Mouse (Mus musculus): Measurements from ENCODE around the gene Snap47. TPM values are rescaled to one million over a fixed set of nuclear protein-coding genes. Genes with fewer than 3 reads are reported as not detected.

Snap47 gene
- 10 to 100 TPM; 79.3 to 92.5 TPM for total RNA-seq (2021)
- long read RNA-seq, experiment 1, transcript Snap47-201 (5 exons, 1,896 nt) = major isoform, 153 of 185 reads
- long read RNA-seq, experiment 1, partial matches to known transcripts = 15 of 185 reads
- long read RNA-seq, experiment 1, other reads (novel, unspliced or antisense) = 17 of 185 reads
- long read RNA-seq, experiment 2, transcript Snap47-201 (5 exons, 1,896 nt) = major isoform, 53 of 62 reads
- long read RNA-seq, experiment 2, partial matches to known transcripts = 1 of 62 reads
- long read RNA-seq, experiment 2, other reads (novel, unspliced or antisense) = 8 of 62 reads

DNA sequence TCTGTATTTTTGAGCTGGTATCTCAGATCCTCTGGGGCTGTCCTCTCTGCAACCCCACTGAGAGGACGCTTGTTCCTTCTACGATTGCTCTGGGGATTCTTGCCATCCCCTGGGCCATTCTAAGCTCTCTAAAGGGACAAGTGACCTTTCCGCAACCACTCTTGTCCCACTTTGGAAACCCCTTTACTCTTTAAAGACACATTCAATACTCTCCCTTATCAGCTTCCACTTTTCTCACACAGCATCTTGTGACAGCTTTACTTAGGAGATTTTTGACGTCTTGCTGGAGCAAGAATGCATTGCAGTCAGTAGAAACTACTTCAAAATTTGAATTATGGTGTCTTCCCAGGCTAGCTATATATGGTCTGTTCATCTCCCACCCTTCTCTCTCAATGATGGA, at the start of gene Snap47:
Snap47 (minus strand) TSS at position 101 of the 400 bp plus-strand sequence.
- DNase-seq = no peak

DNA sequence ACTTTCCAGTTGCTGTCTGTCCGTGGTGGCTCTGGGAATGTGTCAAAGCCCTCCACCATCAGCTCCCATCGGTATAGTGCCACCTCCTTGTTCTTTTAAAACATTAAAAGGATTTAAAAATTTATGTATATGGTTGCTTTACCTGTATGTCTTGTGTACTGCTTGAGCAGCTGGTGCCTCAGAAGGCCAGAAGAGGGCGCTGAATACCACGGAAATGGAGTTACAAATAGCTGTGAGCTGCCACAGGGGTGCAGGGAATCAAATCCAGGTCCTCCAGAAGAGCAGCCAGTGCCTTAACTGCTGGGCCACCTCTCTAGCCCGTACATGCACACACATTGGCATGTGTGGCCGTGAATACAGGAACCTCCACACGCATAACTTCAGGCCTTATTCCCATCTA, 46.8 kb upstream of the Snap47 start:
- no peak for DNase-seq

DNA sequence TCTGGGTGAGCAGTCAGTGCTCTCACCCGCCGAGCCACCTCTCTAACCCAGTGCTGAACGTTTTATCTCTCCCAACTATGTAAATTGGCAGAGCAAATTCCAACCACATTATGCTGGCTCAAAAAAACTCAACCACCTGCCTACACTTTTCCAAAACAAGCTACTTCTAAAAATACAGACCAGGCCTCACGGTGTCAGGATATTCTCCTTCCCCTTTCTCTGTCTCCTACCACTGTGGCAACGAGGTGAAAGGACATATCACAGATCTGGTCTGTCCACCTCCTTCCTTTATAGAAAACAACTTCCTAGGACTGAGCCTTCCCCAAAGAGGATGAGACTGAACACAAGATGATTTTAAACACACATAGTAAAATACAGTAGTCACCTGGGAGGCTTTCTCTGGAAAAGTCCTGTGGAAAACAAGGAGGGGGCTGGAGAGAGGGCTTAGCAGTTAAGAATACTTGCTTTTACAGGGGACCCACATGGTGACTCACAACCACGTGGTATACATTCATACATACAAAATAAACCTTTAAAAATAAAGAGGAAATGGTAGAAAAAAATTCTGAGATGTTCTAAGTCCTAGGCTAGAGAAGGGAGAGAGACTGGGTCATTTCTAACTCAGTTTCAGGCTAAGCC, 45.8 kb upstream of the Snap47 start:
- DNase-seq = no peak

DNA sequence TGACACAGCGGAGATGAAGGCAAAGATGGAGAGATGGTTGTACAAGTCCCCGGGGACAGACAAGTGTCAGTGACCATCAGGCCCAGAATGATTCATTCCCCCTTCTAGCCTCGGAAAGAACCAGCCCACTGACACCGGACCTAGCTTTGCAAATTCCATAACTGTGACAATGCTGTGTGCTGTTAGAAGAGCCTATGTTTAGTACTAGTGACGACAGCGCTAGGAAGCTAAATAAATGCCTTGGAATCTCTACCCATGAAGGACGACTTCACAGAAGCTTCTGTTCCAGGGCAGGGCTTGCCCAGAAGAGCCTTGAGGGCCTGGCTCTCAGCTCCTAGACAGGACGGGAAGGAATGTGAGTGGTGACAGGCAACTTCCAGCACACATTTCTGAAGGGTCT, 35.2 kb upstream of the Snap47 start:
- no peak for DNase-seq

DNA sequence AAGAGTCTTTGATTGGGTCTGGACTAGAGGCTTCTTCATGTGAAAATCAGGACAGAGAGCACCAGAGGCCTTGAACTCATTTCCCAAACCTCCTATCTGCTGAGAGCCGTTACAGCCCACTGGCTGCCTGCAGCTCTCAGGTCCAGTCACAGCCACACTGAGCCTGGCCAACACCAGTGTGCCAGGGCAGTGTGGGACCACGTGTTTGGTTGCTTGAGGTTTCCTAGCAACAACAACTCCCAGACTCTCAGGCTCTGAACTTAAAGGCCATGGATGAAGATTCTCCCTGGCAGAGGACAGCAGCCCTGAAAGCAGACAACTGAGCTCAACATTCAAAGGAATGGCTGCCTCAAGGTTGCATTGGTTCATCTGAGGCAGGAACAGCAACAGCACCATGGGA, 34.7 kb upstream of the Snap47 start:
- peak; percentile 64 to 71 for DNase-seq

DNA sequence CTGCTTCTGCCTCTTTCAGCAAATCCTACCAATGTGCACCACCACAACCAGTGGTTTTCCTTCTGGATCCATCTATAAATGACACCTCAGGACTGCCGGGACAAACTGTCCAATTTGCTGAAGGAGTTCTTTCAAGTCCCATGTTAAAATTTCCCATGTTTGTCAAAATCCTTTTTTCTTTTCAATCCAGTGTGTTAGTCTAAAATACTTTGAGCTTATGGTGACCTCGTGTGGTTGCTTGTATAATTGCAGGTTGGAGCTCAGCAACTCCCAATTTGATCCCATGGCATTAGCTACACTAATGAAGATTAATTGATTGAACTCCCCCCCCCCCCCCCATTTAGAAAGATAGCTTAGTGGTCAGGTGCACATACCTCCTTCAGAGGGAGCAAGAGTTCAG, 32.2 kb upstream of the Snap47 start:
- DNase-seq = peak; percentile 34 to 60

DNA sequence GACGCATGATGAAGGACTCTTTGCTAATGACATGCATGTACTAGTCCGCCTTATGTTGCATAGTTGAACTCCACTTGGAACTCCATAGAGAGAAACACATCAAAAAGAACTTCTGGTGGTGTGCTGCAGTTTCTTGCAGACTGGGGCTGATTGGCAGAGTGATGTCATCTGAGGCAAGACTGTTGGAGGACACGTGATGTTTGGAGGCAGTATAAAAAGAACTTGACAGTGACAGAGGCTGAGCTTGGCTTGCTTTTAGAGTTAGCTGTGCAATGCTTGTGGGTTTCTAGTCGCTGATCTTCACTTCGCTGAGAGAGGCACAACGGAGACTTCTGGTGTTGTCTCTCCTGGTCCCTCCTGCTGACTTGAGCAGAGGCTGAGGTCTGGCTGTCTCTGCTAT, 26.3 kb upstream of the Snap47 start:
- DNase-seq = no peak

DNA sequence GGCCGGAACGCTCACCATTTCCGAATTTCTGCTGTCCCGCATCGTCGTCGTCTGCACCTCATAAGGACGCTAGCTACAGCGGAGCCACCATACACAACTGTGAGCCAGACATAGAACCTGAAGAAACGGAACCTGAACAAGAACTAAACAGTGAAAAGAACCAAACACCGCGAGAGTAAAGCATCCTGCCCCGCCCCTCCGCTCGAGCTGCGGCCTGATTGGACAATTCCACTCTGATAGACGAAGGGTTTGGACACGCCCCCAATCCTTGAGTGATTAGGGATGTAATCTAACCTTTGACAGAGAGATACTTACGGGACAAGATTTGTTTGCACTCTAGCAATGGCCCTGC, 21.3 kb upstream of the Snap47 start, which contains the start of gene Zfp867:
Zfp867 (minus strand) TSS at position 149 of the 352 bp plus-strand sequence.
- peak; percentile 93 to 94 for DNase-seq

DNA sequence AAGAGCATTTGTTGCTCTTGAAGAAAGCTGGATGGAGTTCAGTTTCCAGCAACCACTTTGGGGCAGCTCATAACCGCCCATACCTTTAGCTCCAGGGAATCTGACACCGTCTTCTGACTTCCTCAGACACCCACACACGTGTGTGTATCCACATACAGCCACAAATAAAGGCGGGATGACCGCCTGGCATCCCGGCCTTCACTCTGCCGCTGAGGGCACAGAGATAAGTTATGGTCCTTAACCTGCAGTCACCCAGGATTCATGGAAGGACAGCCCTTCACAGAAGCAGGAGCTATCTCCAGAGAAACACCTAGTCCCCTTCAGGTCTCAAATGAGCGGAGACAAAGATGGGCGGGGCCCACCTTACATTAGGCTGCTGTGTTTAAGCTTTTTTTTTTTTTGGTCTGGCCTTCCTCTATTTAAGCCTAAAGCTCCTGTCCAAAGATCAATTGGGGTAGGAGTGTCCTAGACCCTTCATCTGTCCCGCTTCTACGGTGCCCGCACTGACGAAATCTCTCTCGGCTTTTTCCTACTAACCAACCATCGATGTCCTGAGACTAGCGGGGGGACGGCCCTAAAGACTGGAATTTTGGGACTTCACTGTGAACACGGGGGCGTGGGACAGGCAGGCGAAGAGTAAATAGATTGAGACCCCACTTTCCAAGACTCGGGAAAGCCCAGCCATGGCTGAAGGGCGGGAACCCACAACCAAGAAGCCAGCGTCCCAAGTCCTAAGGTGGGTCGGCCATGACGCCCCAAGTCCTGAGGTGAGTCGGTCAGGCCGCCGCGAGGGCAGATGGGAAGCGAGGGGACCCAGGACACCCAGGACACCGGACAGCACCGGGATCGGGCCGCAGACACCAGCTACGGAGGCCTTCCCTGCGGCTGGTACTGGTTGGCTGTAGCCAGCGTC, 20.7 kb upstream of the Snap47 start:
- no peak for DNase-seq

DNA sequence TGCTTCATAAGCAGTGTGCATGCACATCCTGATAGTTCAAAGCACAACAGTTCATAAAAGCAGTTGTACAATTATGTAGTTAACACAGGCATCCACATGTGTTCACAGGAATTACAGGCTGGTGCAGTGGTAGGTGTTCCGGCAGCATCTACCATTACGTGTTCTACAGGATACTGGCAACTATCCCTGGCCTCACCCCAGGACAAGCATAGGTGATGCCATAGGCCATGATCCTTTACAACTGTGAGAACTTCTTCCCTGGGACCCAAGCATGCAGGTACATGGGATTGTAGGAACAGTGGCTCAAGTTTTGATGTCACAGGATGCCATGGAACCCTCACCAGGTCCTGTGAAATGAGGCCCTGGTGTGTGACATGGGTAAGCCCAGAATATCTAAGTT, 9.5 kb upstream of the Snap47 start:
- no peak for DNase-seq

DNA sequence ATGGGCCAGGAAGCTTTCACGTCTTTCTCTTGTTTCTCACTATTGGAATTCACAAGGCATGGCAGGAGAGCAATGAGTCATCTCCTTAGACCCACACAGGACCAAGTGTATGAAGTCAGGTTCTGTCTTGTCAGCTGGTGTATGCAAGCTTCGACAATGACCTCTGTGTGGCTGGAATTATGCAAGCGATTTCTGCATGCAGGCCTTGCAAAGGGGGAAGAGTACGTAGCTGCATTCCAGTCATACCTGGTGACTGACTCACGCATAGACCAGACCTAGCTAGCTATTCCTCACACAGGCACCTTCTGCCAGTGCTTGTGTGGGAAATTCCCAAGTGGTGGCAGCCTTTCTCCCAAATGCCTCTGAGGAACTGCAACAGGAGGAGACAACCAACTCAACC, 8.0 kb upstream of the Snap47 start:
- DNase-seq = peak; percentile 74 to 76

DNA sequence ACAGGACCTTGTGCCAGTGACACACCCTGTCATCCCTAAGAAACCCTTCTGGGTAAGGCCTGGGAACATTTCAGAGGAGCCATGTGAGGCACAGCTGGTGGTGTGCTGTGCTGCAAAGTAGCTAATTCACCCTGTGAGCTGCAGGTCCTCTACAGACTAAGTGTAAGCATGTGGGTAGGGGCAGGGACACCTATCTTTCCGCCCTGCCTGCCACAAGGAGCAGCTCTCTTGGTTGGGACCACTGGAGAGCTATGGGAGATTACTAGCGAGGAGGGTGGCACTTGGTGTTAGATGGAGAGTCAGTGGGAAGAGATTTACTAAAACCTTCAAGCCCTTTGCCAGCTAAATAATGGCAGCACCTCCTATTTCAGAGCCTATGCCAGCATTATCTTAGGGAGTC, 5.9 kb upstream of the Snap47 start:
- DNase-seq = no peak

DNA sequence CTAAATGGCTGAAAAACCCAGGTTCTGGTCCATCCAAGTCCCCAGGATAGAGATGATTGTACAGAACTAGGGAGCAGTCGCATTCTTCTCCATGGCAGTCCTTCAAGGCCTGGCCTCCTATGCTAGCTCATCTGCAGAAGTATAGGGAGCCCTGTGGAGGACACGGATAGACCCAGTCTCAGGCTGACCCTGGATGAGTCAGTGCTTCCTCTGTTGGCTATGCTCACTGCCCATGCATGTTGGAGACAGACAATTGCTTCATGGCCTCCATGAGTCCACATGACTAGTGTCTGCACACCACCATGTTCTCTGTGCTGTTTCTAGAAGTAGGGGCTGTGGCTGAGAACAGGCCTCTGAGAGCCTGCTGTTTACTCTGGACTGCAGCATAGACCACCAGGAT, 5.4 kb upstream of the Snap47 start:
- peak; percentile 42 to 56 for DNase-seq

DNA sequence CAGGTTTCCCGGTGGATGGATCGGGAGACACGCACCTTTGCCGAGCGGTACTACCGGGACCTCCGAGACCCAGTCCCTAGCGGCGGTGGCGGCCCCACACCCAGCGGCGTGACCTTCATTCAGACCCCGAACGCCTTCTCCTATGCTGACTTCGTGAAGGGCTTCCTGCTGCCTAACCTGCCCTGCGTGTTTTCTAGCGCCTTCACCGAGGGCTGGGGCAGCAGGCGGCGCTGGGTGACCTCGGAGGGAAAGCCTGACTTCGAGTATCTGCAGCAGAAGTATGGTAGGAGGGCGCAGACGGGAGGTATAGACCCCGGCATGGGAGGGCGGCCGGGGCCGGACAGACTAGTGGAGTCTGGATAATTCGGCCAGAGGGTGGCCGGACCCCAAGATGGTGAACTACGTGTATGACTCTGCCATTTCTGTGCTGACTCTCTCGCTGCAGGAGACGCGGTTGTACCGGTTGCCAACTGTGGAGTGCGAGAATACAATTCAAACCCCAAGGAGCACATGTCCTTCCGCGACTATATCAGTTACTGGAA, 685 bp downstream of the Snap47 start:
- peak in 1 of 2 experiments; percentile 47 for DNase-seq

DNA sequence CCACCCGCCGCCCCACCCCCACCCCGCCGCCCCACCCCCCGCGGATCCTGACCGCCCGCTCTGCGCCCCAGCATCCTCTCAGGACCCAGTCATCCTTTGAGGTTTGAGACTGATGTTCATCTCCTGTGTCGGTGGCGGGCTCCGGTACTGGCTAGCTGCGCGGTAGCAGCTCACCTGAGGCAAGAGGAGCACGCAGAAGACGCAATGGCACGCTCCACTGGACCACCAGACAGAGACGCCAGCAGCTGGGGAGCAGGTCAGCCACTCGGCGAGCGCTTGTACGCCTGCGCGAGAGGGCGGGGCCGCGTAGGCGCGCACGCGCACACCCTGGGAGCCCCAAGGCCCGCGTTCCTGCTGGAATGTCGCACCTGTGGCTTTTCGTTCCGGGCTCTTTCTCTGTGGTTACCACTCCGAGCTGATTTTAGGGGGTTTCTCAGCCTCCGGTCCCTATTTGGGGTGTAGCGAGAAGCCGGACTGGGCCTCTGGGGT, 1.2 kb downstream of the Snap47 start, which contains the start of gene Jmjd4:
Jmjd4 (plus strand) TSS at position 305 of the 489 bp plus-strand sequence.
- DNase-seq = peak; percentile 93 to 94

DNA sequence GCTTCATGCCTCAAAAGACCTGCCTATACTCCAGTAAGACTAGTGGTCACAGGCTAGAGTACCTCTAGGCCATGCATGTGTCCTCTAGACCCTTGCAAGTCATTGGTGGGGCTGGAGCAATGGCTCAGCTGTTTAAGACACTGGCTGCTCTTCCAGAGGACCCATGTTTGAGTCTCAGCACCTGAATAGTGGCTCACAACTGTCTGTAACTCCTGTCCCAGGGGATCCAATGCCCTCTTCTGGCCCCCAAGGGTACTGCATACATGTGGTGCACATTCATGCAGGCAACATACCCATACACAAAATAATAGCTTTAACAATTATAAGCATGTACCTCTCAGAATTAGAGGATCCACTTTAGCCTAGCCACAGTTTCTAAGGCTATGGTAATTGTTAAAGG, 7.9 kb downstream of the Snap47 start:
- no peak for DNase-seq

DNA sequence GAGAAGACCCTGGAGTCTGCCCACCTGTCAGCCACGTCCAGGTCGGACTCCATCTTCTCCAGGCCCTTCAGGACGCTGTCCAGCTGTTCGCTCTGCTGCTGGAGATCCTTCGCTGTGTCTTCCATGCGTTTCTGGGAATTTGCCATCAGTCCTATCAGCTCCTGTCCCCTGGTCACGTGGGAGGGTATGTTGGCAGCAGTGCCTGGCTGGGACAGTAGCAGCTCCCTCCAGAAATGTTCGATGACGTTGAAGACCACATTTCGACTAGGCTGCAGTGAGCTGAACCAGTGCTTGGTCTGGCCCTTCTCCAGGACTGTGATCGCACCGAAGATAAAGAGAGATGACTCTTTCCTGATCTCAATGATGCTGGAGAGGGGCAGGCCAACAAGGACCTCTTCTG, 13.0 kb downstream of the Snap47 start:
- no peak for DNase-seq

DNA sequence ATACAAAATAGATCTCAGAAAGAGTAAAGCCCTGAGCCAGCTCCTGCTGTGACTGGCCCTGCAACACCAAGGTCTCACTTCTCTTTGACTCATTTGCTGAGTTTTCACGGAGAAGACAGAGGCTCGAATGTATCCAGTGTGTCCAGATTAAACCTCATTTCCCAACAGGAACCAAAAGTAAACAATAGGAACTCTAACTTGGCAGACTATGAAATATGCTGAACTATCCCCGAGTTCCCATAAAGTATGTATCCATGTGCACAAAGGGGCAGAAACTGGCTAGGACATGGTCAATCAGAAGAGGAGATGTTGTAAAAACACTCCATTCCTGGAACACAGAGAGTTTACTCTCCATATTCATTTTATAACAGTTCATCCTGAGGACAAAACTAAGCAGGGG, 18.7 kb downstream of the Snap47 start:
- no peak for DNase-seq

DNA sequence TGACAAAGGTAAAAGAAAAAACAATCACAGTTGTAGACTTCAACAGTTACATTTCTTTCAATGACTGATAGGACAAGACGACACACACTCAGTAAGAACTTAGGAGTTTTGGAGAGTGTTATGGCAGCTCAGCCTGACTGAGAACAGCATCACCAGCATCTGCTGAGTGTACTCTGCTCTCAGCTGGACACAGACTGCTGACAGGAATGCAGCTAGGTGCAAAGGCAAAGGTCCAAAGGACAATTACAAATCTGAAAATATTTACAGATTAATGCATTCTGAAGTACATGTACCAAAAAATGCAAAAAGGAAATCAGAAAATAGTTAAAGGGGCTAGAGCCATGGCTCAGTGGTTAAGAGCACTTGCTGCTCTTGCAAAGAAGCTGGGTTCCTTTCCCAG, 21.0 kb downstream of the Snap47 start:
- DNase-seq = no peak

DNA sequence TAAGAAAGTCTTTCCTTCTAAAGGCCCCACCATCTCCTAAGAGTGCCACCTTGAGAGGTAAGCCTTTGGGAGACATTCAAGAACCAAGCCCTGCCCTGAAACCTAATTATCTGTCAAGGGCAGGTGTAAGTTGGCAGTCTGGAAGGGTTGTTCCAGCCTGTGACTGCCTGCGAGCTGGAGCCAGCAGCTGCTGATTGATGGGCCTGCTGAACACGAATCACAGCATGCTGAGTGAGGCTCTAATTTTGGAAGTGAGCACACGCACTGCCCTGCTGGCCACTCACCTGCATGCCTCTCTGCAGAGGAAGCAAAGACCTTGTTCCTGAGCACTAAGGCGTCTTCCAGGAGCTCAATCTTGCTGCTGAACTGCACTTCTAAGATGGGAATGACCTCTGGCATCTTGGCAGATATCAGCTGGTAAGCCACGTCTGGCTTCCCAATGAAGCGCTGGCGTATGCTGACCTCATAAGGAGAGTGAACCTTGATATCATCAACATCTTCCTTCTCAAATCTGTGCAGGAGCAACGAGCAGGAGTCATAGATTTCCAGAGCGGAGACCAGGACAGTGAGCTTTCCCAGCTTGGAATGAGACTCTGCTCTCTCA, 22.8 kb downstream of the Snap47 start:
- no peak for DNase-seq

DNA sequence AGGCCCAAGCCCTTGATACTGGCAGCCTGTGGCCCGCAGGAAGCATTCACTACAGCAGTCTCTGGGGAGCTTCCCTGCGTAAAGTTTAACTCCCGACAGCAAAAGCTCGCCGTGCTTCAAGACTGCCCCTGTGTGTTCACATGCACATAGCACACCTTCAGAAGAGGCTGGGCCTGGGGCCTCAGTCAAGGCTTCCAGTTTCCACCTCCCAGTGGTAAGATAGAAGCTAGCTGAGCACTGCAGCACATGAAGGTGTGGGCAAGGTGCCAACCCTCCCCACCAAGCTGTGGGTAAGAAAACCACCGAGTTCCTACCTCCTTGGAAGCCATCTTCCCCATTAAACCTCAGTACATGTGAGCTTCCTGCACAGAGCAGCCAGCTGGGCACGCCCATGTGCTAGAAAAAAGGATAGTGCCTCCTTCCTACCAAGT, 25.3 kb downstream of the Snap47 start:
- DNase-seq = peak in 1 of 2 experiments; percentile 37

Measured in adrenal gland, postnatal 36 days (tissue).